Mouse (Mus musculus): ENCODE data around the gene Hras. TPM values are rescaled to one million over a fixed set of nuclear protein-coding genes. Genes with fewer than 3 reads are reported as not detected.
A peak's percentile ranks its signal among the peaks of the same experiment; 100 is the strongest.

Hras gene
- total RNA-seq, 2 experiments from 2014 or later: 219 to 244 TPM

GRCm38 (mm10) chr7:141169866-141170265, 23.9 kb downstream of the Hras start:
- DNase-seq (ENCODE audit: extremely low spot score in 1 of 2, low spot score in 2 of 2): no peak
- peak overlapping the region; percentile 40; the same call in 1 of the 2 replicates for H3K27ac ChIP-seq
- no peak for TF ChIP-seq CTCF (IDR thresholded peaks at IDR 0.05)
- intact Hi-C loops (cut with DNase I): loop anchor here (5.0 kb wide), 3 partner anchors 52 to 313 kb away; partner anchors contain the start of genes Bet1l, Gm45785 and Ric8a
- H3K4me3 ChIP-seq: no peak overlapping the region

DNA sequence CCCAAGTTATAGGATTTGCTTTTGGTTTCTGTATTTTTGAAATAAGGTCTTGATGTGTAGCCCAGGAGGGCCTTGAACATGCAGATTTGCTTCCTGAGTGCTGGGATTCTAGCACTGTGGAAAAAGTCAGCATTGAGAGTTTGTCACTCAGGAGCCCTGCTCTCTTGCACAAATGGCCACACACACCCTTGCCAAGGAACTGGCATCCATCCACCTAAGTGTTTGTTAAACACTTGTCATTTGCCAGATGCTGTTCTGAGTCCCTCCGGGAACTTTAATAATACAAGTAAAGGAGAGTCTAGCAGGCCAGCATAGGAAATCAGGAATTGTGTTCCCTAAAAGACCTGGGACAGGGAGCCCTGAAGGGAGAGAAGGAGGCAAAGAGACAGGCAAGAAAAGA, 24.5 kb downstream of the Hras start:
- DNase-seq (ENCODE audit: extremely low spot score in 1 of 2, low spot score in 2 of 2): no peak
- H3K4me3 ChIP-seq: no peak overlapping the region
- intact Hi-C loops (cut with DNase I): no loop called here
- TF ChIP-seq CTCF (IDR thresholded peaks at IDR 0.05): no peak
- H3K27ac ChIP-seq: peak overlapping the region; percentile 40; the same call in 1 of the 2 replicates

GRCm38 (mm10) chr7:141168518-141168953, 25.3 kb downstream of the Hras start:
- DNase-seq (ENCODE audit: extremely low spot score in 1 of 2, low spot score in 2 of 2): peak; percentile 43 to 52
- TF ChIP-seq CTCF (IDR thresholded peaks at IDR 0.05): no peak
- intact Hi-C loops (cut with DNase I): no loop called here
- Histone ChIP-seq H3K4me3 (peak overlapping the region; percentile 49), H3K27ac (peak overlapping the region; percentile 55)

GRCm38 (mm10) chr7:141167901-141168517, 25.8 kb downstream of the Hras start:
- intact Hi-C loops (cut with DNase I): no loop called here
- Histone ChIP-seq H3K4me3 (peak overlapping the region; percentile 49), H3K27ac (peak overlapping the region; percentile 55)
- no peak for TF ChIP-seq CTCF (IDR thresholded peaks at IDR 0.05)
- no peak for DNase-seq (ENCODE audit: extremely low spot score in 1 of 2, low spot score in 2 of 2)

- DNase-seq (ENCODE audit: extremely low spot score in 1 of 2, low spot score in 2 of 2): no peak
- no peak overlapping the region for H3K4me3 ChIP-seq
- intact Hi-C loops (cut with DNase I): no loop called here
- H3K27ac ChIP-seq: no peak overlapping the region
- no peak for TF ChIP-seq CTCF (IDR thresholded peaks at IDR 0.05)
Observed at GRCm38 (mm10) chr7:141164850-141165249, 29.0 kb downstream of the Hras start.

DNA sequence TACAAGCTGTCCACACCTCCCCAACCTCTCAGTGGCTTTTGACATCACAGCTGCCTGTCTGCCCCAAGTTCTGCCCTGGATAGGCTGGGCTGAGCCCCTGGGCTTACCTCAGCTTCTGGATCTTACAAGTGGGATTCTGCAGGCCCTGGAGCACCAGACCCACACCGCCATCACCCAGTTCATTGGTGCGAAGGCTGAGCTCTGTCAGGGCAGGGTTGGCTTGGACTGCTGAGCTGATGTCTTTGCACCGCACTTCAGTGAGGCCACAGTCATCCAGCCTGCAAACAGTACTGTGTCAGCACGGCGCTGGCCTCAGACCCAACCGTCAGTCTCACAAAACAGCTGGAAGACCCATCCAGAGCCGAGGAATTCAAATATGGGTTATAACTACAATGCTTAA, 29.4 kb downstream of the Hras start:
- no peak for DNase-seq (ENCODE audit: extremely low spot score in 1 of 2, low spot score in 2 of 2)
- intact Hi-C loops (cut with DNase I): no loop called here
- H3K4me3 ChIP-seq: no peak overlapping the region
- H3K27ac ChIP-seq: no peak overlapping the region
- TF ChIP-seq CTCF (IDR thresholded peaks at IDR 0.05): no peak

GRCm38 (mm10) chr7:141155362-141155761, 38.4 kb downstream of the Hras start:
- H3K27ac ChIP-seq: no peak overlapping the region
- intact Hi-C loops (cut with DNase I): no loop called here
- no peak for TF ChIP-seq CTCF (IDR thresholded peaks at IDR 0.05)
- H3K4me3 ChIP-seq: no peak overlapping the region
- DNase-seq (ENCODE audit: extremely low spot score in 1 of 2, low spot score in 2 of 2): no peak

DNA sequence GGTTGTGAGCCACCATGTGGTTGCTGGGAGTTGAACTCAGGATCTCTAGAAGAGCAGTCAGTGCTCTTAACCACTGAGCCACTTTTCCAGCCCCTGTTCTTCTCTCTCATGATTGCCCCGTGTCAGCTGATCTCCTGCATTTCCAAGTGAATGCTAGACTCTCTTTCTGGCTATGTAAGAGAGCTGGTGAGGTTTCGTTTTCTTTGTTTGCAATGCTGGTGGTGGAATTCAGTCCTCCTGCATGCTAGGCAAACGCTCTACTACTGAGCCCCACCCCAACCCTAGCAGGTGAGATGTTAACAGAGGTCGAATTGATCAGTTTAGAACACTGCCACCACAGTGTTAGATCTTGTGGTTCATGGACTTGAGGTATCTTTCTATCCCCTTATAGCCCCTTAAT, 45.2 kb downstream of the Hras start:
- no peak for TF ChIP-seq CTCF (IDR thresholded peaks at IDR 0.05)
- DNase-seq (ENCODE audit: extremely low spot score in 1 of 2, low spot score in 2 of 2): no peak
- intact Hi-C loops (cut with DNase I): no loop called here
- Histone ChIP-seq H3K27ac (no peak overlapping the region), H3K4me3 (no peak overlapping the region)

- H3K27ac ChIP-seq: no peak overlapping the region
- no peak for TF ChIP-seq CTCF (IDR thresholded peaks at IDR 0.05)
- no peak overlapping the region for H3K4me3 ChIP-seq
- intact Hi-C loops (cut with DNase I): no loop called here
- DNase-seq (ENCODE audit: extremely low spot score in 1 of 2, low spot score in 2 of 2): no peak
Observed at GRCm38 (mm10) chr7:141147044-141147443, 46.8 kb downstream of the Hras start.

DNA sequence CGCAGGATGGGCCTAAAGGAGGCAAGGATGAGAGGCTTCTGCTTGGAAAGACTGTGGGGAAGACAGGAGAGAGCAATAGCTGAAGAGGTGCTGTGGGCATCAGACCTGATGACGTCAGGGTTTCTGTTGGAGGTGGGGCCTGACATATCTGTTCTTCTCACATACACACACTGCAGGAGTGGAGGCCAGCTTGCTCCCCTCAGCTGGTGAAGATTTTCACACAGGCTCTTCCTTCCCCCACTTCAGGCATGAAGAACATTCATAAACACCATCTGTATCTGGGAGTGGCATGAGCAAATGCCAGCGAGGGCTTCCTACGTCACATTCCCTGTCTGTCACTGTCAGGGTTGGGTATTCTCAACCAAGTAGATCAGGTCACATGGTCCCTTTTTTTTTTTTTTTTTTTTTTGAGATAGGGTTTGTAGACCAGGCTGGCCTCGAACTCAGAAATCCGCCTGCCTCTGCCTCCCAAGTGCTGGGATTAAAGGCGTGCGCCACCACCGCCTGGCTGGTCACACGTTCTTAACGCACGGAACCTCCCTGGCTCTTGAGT, 47.7 kb downstream of the Hras start:
- Histone ChIP-seq H3K27ac (no peak overlapping the region), H3K4me3 (no peak overlapping the region)
- no peak for TF ChIP-seq CTCF (IDR thresholded peaks at IDR 0.05)
- no peak for DNase-seq (ENCODE audit: extremely low spot score in 1 of 2, low spot score in 2 of 2)
- intact Hi-C loops (cut with DNase I): no loop called here

DNA sequence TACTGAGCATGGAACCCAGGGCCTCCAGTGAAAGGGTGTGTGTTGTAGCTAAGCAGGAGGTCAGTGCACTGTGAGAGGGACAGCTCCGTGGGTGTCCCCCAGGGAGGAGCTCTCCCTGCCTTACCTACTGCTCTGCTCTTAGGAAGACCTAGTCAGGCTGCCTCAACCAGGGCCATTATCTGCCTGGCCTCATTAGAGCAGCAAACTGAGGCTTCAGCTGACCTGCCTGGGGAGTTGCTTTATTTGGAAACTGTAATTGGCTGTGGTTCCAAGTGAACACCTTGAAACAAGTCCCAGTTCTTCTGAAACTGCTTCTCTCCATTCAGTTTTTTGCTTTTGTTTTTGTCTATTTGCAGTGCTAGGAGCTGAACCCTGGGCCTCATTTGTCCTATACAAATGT, 48.4 kb downstream of the Hras start:
- intact Hi-C loops (cut with DNase I): no loop called here
- no peak overlapping the region for H3K27ac ChIP-seq
- no peak overlapping the region for H3K4me3 ChIP-seq
- no peak for TF ChIP-seq CTCF (IDR thresholded peaks at IDR 0.05)
- DNase-seq (ENCODE audit: extremely low spot score in 1 of 2, low spot score in 2 of 2): no peak

DNA sequence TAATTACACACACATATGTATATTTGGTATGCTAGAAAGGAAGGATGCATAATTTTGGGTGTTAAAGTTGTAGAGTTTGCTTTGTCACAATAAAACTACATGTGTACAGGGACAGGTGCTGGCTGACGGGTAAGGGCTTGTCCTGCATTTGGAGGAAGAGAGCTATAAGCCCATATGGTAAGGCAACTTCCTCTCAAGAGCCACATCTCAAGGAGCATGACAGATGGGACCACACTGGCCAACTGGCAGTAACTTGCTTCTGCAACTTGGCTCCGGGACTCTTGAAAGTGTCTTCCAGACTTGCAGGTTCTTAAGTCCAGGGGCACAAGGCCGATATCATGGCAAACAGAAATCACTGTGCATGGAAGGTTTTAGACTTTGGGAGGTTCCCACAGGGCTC, 49.2 kb downstream of the Hras start:
- no peak for TF ChIP-seq CTCF (IDR thresholded peaks at IDR 0.05)
- DNase-seq (ENCODE audit: extremely low spot score in 1 of 2, low spot score in 2 of 2): no peak
- Histone ChIP-seq H3K4me3 (no peak overlapping the region), H3K27ac (no peak overlapping the region)
- intact Hi-C loops (cut with DNase I): no loop called here

DNA sequence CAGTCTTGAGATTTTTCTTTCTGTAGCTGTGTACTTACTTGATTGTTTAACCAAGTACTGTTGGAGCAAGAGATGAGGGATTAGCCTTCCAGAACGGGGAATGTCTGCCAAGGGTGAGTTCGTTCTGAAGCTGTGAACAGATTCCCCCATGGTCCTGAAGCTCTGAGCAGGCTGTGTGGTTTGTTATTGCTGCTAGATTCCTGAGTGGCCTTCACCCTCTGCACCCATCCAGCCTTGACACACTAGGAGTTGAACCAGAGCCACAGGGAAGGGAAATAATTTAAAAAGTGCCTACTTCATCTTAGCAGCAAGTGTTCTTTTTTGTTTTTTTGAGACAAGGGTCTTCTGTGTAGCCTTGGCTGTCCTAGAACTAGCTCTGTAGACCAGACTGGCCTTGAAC, 49.9 kb downstream of the Hras start:
- Histone ChIP-seq H3K27ac (no peak overlapping the region), H3K4me3 (no peak overlapping the region)
- no peak for DNase-seq (ENCODE audit: extremely low spot score in 1 of 2, low spot score in 2 of 2)
- intact Hi-C loops (cut with DNase I): no loop called here
- TF ChIP-seq CTCF (IDR thresholded peaks at IDR 0.05): no peak

All from left cerebral cortex, adult 2 months (tissue).